Mouse (Mus musculus) heart, postnatal 0 days (tissue): ENCODE data around the gene Eya4. TPM values are rescaled to one million over a fixed set of nuclear protein-coding genes. Genes with fewer than 3 reads are reported as not detected.

Experiments
- ATAC-seq: fragments of 200-750 bp; cut with Nextera tagmentation; 2 replicates; pipeline ENCODE4 v1.8.0; 2017; ENCODE audit warnings: low read depth, moderate number of reproducible peaks, moderate library complexity; ENCODE audit not compliant: insufficient read depth
- DNase-seq: peaks from one replicate; pipeline ENCODE4 v3.0.0-alpha.2; 2016; ENCODE audit warnings: low spot score
- H3K27ac ChIP-seq: fragments of 300-500 bp; sonication (generic); 2 replicates; pipeline ENCODE4 v1.5.1; 2014; ENCODE audit warnings: low read depth, mild to moderate bottlenecking
- H3K27me3 ChIP-seq: fragments of 300-500 bp; sonication (generic); 2 replicates; pipeline ENCODE4 v1.6.1; 2014; ENCODE audit warnings: low read length, mixed read lengths; ENCODE audit not compliant: control insufficient read depth, insufficient read depth
- H3K36me3 ChIP-seq: fragments of 300-500 bp; sonication (generic); replicated peaks from 2 replicates; pipeline ENCODE4 v1.6.1; 2014; ENCODE audit warnings: low read length, mixed read lengths; ENCODE audit not compliant: control insufficient read depth, insufficient read depth
- H3K4me1 ChIP-seq: fragments of 300-500 bp; sonication (generic); 2 replicates; pipeline ENCODE4 v1.6.1; 2014; ENCODE audit warnings: antibody characterized with exemption; ENCODE audit not compliant: control insufficient read depth, insufficient read depth
- H3K4me2 ChIP-seq: fragments of 300-500 bp; sonication (generic); 2 replicates; pipeline ENCODE4 v1.6.1; 2014; ENCODE audit warnings: low read depth, mild to moderate bottlenecking, low read length, moderate library complexity
- H3K4me3 ChIP-seq: fragments of 300-500 bp; sonication (generic); 2 replicates; pipeline ENCODE4 v1.5.1; 2014; ENCODE audit warnings: low read depth, low read length
- H3K9ac ChIP-seq: fragments of 300-500 bp; sonication (generic); replicated peaks from 2 replicates; pipeline ENCODE4 v1.6.1; 2014; ENCODE audit warnings: low read depth, low read length, mixed read lengths
- H3K9me3 ChIP-seq: fragments of 300-500 bp; sonication (generic); replicated peaks from 2 replicates; pipeline ENCODE4 v1.6.1; 2016; ENCODE audit warnings: low read length; ENCODE audit not compliant: control insufficient read depth
- CTCF ChIP-seq: IDR thresholded peaks from 2 replicates; pipeline ENCODE4 v1.5.1; 2016; ENCODE audit warnings: antibody characterized with exemption, control low read depth, low read depth
- EP300 ChIP-seq: IDR thresholded peaks from 2 replicates; pipeline ENCODE4 v1.6.1; 2016; ENCODE audit warnings: antibody characterized with exemption, low read depth
- WGBS: fragments of 180-500 bp; shearing (Covaris S2); extraction: QIAGEN DNeasy Blood & Tissue Kit; methylation state at CpG from one replicate; pipeline ENCODE4 v1.1.7; 2014; 5-methylcytosine and 5-hydroxymethylcytosine counted together
- polyA plus RNA-seq: library from polyadenylated mRNA; unstranded; fragments of >200 nt; fragmentation: Nextera tagmentation; extraction: Ambion mirVana; gene quantifications from 2 replicates; pipeline ENCODE4 v1.2.1, GENCODE M21; 2015
- total RNA-seq: library from RNA; depleted of rRNA; stranded (reverse); fragments of >200 nt; gene quantifications from 2 replicates; pipeline ENCODE4 v1.2.3, GENCODE M21; 2014; ENCODE audit warnings: low replicate concordance

The Eya4 gene
- total and polyA plus RNA-seq, 2 experiments from 2014 or later: 0.19 to 0.57 TPM

GRCm38 (mm10) chr10:23270502-23270901 lies 80.1 kb downstream of the Eya4 start:
- Histone ChIP-seq H3K9me3 (no peaks in the 10 kb centered on the region), H3K4me2 (no peak overlapping the region), H3K4me3 (no peak overlapping the region), H3K27ac (no peak overlapping the region), H3K9ac (no peak overlapping the region), H3K27me3 (no peaks in the 10 kb centered on the region), H3K36me3 (no peaks in the 10 kb centered on the region), H3K4me1 (no peaks in the 10 kb centered on the region)
- TF ChIP-seq EP300 (no peak), CTCF (no peak)
- no peak for DNase-seq
- WGBS: 74% methylated on average over 2 of the region's 2 CpGs
- ATAC-seq: no peak

- H3K36me3 ChIP-seq: no peaks in the 10 kb centered on the region
- ATAC-seq (no peak), DNase-seq (no peak)
- no peak overlapping the region for H3K4me3 ChIP-seq
- H3K27ac ChIP-seq: no peak overlapping the region
- H3K4me1 ChIP-seq: no peaks in the 10 kb centered on the region
- TF ChIP-seq CTCF (no peak), EP300 (no peak)
- H3K4me2 ChIP-seq: no peak overlapping the region
- H3K27me3 ChIP-seq: no peaks in the 10 kb centered on the region
- H3K9me3 ChIP-seq: no peaks in the 10 kb centered on the region
- H3K9ac ChIP-seq: no peak overlapping the region
- WGBS: 76% methylated on average over 4 of the region's 4 CpGs
These were observed 98.4 kb downstream of the Eya4 start for GRCm38 (mm10) chr10:23252180-23252579.

DNA sequence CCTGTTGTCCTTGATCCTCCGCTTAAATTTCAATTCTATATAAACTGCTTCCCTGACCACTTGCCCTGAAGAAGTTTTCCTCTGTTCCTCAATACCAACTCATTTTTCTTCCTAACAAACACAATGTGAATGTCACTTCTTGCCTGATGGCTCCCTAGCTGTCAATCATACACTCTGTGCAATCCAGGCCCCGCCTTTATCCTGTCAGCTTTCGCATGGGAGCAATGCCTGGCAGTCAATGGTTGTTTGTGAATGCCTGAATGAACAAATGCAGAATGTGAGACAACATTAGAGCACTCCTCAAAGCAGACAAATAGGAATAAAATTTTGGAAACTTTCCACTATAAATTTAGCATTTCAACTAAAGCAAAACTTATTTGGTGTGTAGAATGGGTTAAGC lies 104.1 kb downstream of the Eya4 start:
- Histone ChIP-seq H3K36me3 (no peaks in the 10 kb centered on the region), H3K4me1 (no peaks in the 10 kb centered on the region), H3K9ac (no peak overlapping the region), H3K27ac (no peak overlapping the region), H3K4me3 (no peak overlapping the region), H3K9me3 (no peaks in the 10 kb centered on the region), H3K4me2 (no peak overlapping the region), H3K27me3 (no peaks in the 10 kb centered on the region)
- TF ChIP-seq CTCF (no peak), EP300 (no peak)
- ATAC-seq: no peak
- DNase-seq: no peak
- WGBS: 77% methylated on average over 3 of the region's 3 CpGs

- DNase-seq (no peak), ATAC-seq (no peak)
- Histone ChIP-seq H3K27ac (no peak overlapping the region), H3K4me2 (no peak overlapping the region), H3K27me3 (no peaks in the 10 kb centered on the region), H3K4me3 (no peak overlapping the region), H3K36me3 (no peaks in the 10 kb centered on the region), H3K4me1 (no peaks in the 10 kb centered on the region), H3K9ac (no peak overlapping the region), H3K9me3 (no peaks in the 10 kb centered on the region)
- TF ChIP-seq CTCF: no peak
- TF ChIP-seq EP300: no peak
- WGBS: 45% methylated on average over 11 of the region's 11 CpGs
These were observed 113.7 kb downstream of the Eya4 start for GRCm38 (mm10) chr10:23236918-23237317.

GRCm38 (mm10) chr10:23235405-23235804 lies 115.2 kb downstream of the Eya4 start:
- H3K4me1 ChIP-seq: no peaks in the 10 kb centered on the region
- no peaks in the 10 kb centered on the region for H3K9me3 ChIP-seq
- ATAC-seq (no peak), DNase-seq (no peak)
- H3K4me2 ChIP-seq: no peak overlapping the region
- 86% methylated on average over 4 of the region's 4 CpGs for WGBS
- H3K36me3 ChIP-seq: no peaks in the 10 kb centered on the region
- H3K9ac ChIP-seq: no peak overlapping the region
- no peak overlapping the region for H3K27ac ChIP-seq
- H3K4me3 ChIP-seq: no peak overlapping the region
- H3K27me3 ChIP-seq: no peaks in the 10 kb centered on the region
- TF ChIP-seq EP300 (no peak), CTCF (no peak)

- no peak overlapping the region for H3K4me3 ChIP-seq
- ATAC-seq (no peak), DNase-seq (no peak)
- no peaks in the 10 kb centered on the region for H3K4me1 ChIP-seq
- no peak overlapping the region for H3K9ac ChIP-seq
- no peaks in the 10 kb centered on the region for H3K9me3 ChIP-seq
- no peak for TF ChIP-seq CTCF
- no peak for TF ChIP-seq EP300
- H3K4me2 ChIP-seq: no peak overlapping the region
- no peaks in the 10 kb centered on the region for H3K36me3 ChIP-seq
- 61% methylated on average over 6 of the region's 6 CpGs for WGBS
- no peak overlapping the region for H3K27ac ChIP-seq
- H3K27me3 ChIP-seq: no peaks in the 10 kb centered on the region
These were observed 117.2 kb downstream of the Eya4 start for GRCm38 (mm10) chr10:23233425-23233824.
